Mouse (Mus musculus): ENCODE results near the gene Rnf141. TPM values are rescaled to one million over a fixed set of nuclear protein-coding genes. Genes with fewer than 3 reads are reported as not detected.

Gene Rnf141
- polyA plus RNA-seq, 1 experiment from 2014 or later = 31.3 TPM

DNA sequence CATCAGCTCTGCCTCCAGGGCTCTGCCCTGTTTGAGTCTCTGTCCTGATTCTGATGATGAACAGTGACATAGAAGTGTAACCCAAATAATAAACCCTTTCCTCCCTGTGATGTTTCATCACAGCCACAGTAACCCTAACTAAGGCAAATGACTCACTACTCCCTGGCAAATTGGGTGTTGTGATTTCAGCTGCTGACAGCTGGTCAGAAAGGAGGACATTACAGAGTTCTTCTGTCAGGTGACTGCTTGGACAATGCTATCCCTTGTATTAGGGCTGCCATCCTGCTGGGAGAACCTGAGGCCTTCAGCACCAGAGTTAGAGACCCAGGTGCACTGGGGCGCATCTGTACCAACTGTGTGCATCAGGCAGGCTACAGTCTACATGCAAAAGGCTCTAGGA, 90.9 kb downstream of the Rnf141 start:
- H3K4me1 ChIP-seq (ENCODE audit: control insufficient read depth, insufficient read depth, low read length) = peaks cover 2% of the 10 kb centered on the region; the same call in 1 of the 2 replicates
- WGBS = 72% methylated on average over 1 of the region's 1 CpGs
- H3K4me3 ChIP-seq (ENCODE audit: low read depth, low read length) = no peak overlapping the region
- no peak overlapping the region for H3K27ac ChIP-seq (ENCODE audit: low read depth, low read length)
- ATAC-seq (ENCODE audit: insufficient read depth, low FRiP score, low TSS enrichment) = no peak
- H3K9ac ChIP-seq (ENCODE audit: low read length) = no peak overlapping the region
- no peaks in the 10 kb centered on the region for H3K27me3 ChIP-seq (ENCODE audit: control insufficient read depth, insufficient read depth, low read length)
- DNase-seq (ENCODE audit: low spot score) = no peak
- H3K36me3 ChIP-seq (ENCODE audit: control insufficient read depth, insufficient read depth, low read length) = no peaks in the 10 kb centered on the region
- H3K9me3 ChIP-seq (ENCODE audit: control insufficient read depth, low read length) = no peaks in the 10 kb centered on the region
- no peak overlapping the region for H3K4me2 ChIP-seq (ENCODE audit: low read depth)

DNA sequence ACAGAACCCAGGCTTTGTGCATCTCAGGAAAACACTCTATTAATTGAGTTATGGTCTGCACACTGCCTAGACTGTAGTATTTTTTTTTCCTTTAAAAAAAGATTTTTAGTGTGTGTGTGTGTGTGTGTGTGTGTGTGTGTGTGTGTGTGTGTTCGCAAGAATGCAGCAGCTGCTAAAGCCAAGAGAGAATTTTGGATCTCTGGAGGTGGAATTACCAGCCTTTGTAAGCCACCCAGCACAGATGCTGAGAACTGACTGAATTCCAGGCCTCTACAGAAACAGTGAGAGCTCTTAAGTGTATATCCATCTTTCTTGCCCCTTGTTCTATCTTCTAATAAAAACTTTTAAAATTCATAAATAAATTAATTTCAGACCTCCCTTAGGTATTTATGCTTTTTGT, 92.6 kb downstream of the Rnf141 start:
- ATAC-seq (ENCODE audit: insufficient read depth, low FRiP score, low TSS enrichment) = no peak
- WGBS = 91% methylated on average over 1 of the region's 1 CpGs
- Histone ChIP-seq H3K27me3 (ENCODE audit: control insufficient read depth, insufficient read depth, low read length) (no peaks in the 10 kb centered on the region), H3K36me3 (ENCODE audit: control insufficient read depth, insufficient read depth, low read length) (no peaks in the 10 kb centered on the region), H3K4me2 (ENCODE audit: low read depth) (no peak overlapping the region), H3K27ac (ENCODE audit: low read depth, low read length) (no peak overlapping the region), H3K4me1 (ENCODE audit: control insufficient read depth, insufficient read depth, low read length) (peaks cover 2% of the 10 kb centered on the region; the same call in 1 of the 2 replicates), H3K9ac (ENCODE audit: low read length) (no peak overlapping the region), H3K9me3 (ENCODE audit: control insufficient read depth, low read length) (no peaks in the 10 kb centered on the region), H3K4me3 (ENCODE audit: low read depth, low read length) (no peak overlapping the region)
- DNase-seq (ENCODE audit: low spot score) = no peak

DNA sequence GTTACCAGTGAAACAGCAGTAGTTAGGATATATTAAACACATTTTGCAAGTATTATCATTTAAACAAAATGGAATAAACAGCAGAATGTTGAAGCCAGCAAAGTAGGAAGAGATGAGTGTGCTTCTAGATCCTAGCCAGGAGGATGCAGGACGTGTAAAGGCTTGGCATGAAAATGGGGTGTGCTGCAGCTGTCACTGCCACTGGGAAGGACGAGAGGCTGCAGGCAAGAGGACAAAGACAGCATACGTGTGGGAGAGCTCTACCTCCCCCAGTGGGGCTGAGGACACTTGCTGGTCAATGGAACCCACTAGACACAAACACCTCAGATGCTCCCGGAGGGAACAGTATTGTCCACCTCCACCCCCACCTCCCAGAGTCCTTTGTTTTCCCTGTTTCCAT, 93.4 kb downstream of the Rnf141 start:
- Histone ChIP-seq H3K9me3 (ENCODE audit: control insufficient read depth, low read length) (no peaks in the 10 kb centered on the region), H3K4me1 (ENCODE audit: control insufficient read depth, insufficient read depth, low read length) (peaks cover 2% of the 10 kb centered on the region; the same call in 1 of the 2 replicates), H3K36me3 (ENCODE audit: control insufficient read depth, insufficient read depth, low read length) (no peaks in the 10 kb centered on the region), H3K27me3 (ENCODE audit: control insufficient read depth, insufficient read depth, low read length) (no peaks in the 10 kb centered on the region), H3K4me3 (ENCODE audit: low read depth, low read length) (no peak overlapping the region), H3K9ac (ENCODE audit: low read length) (no peak overlapping the region), H3K4me2 (ENCODE audit: low read depth) (no peak overlapping the region), H3K27ac (ENCODE audit: low read depth, low read length) (no peak overlapping the region)
- DNase-seq (ENCODE audit: low spot score) (no peak), ATAC-seq (ENCODE audit: insufficient read depth, low FRiP score, low TSS enrichment) (no peak)
- 63% methylated on average over 4 of the region's 4 CpGs for WGBS

Small RNA genes within 50 kb of the gene (microRNA-seq; reads per million reads assigned to microRNA genes)
- gene Gm47282 = not detected

Other genes starting within 250 kb of the Rnf141 start
- 38.6 and 40.5 TPM in 2 replicates for gene Sbf2, start 229.5 kb downstream of the Rnf141 start, polyA plus RNA-seq (2014; fragmentation: Nextera tagmentation; extraction: Ambion mirVana)
- gene Adm, start 216.8 kb downstream of the Rnf141 start, polyA plus RNA-seq (2014; fragmentation: Nextera tagmentation; extraction: Ambion mirVana) = 2.2 and 3.4 TPM in 2 replicates
- gene Ampd3, start 76.3 kb downstream of the Rnf141 start, polyA plus RNA-seq (2014; fragmentation: Nextera tagmentation; extraction: Ambion mirVana) = 1.5 TPM in 2 replicates
- gene Lyve1, start 18.8 kb upstream of the Rnf141 start, polyA plus RNA-seq (2014; fragmentation: Nextera tagmentation; extraction: Ambion mirVana) = 1.6 and 1.7 TPM in 2 replicates
- 1.9 and 2.8 TPM in 2 replicates for gene Mrvi1, start 138.0 kb upstream of the Rnf141 start, polyA plus RNA-seq (2014; fragmentation: Nextera tagmentation; extraction: Ambion mirVana)
- gene Ctr9, start 184.5 kb upstream of the Rnf141 start, polyA plus RNA-seq (2014; fragmentation: Nextera tagmentation; extraction: Ambion mirVana) = 90.6 and 99.7 TPM in 2 replicates
- gene Eif4g2, start 238.6 kb upstream of the Rnf141 start, polyA plus RNA-seq (2014; fragmentation: Nextera tagmentation; extraction: Ambion mirVana) = 2,074 and 2,084 TPM in 2 replicates